Mouse (Mus musculus): ENCODE data around the gene Rhebl1.

DNA sequence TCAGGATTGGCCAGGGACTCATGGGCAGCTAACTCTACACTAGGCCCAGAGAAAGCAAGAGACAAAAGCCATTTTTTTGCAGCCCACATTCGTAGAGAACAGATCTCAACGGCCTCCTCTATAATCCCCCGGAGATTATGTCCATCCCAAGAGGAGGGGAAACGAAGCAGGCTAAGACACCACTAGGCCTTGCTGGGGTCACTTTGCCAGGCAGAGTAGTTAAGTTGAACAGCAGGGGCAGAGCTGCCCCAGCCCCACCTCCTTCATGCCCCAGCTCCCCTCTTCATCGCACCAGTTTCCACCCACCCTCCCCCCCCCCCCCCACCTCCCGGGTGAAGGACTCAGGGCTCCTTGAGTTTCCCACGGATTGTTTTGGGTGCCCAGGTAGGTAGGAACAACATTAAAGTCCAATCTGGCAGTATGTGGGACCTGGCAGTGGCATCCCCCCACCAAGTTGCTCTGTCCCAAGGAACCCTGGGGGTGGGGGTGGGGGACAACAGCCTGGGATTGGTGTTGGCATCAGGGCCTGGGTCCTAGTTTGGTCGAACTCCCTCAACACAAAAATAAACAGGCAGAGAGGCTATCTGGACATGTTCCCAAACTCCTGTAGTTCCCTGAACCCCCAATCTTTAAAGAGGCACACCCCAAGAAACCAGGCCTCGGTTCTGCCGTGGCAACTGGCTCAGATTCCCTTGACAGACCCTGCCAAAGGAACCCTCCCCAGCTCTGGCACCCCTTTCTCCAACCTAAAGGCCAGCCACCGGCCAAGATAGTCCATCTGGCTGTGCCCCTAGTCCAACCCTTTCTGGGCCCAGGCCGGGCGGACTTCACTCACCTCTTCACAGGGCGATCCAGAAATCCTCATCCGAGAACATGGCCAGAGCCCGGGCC lies 23.9 kb downstream of the Rhebl1 start:
- TF ChIP-seq CTCF (IDR thresholded peaks at IDR 0.05; ENCODE audit: control insufficient read depth, insufficient read depth, insufficient replicate concordance, low read depth, low read length) (no peak), POLR2A (IDR thresholded peaks at IDR 0.05; ENCODE audit: control insufficient read depth, low read depth, low read length) (no peak)
